Mouse (Mus musculus) myocyte (in vitro differentiated cells): Measurements from ENCODE around the gene Smpd4.
A peak's percentile ranks its signal among the peaks of the same experiment; 100 is the strongest.

Source experiments
- E2F4 ChIP-seq: IDR thresholded peaks from one replicate; pipeline ENCODE4 v1.6.1; 2011; ENCODE audit warnings: mild to moderate bottlenecking, control low read depth, moderate library complexity; ENCODE audit not compliant: insufficient read depth
- MAX ChIP-seq: IDR thresholded peaks from one replicate; pipeline ENCODE4 v1.6.1; 2011; ENCODE audit warnings: low read depth, mild to moderate bottlenecking, control low read depth
- POLR2A ChIP-seq: IDR thresholded peaks from one replicate; pipeline ENCODE4 v1.6.1; 2011; ENCODE audit warnings: low read depth, mild to moderate bottlenecking, control low read depth, moderate library complexity; ENCODE audit not compliant: insufficient read length
- POLR2AphosphoS2 ChIP-seq: IDR thresholded peaks from one replicate; pipeline ENCODE4 v1.6.1; 2011; ENCODE audit warnings: low read depth, control low read depth; ENCODE audit not compliant: insufficient read length
- REST ChIP-seq: IDR thresholded peaks from one replicate; pipeline ENCODE4 v1.6.1; 2011; ENCODE audit warnings: mild to moderate bottlenecking, control low read depth, moderate library complexity; ENCODE audit not compliant: insufficient read depth, insufficient read length
- SRF ChIP-seq: IDR thresholded peaks from one replicate; pipeline ENCODE4 v1.6.1; 2011; ENCODE audit warnings: low read depth; ENCODE audit not compliant: control insufficient read depth, insufficient read length
- USF1 ChIP-seq: IDR thresholded peaks from one replicate; pipeline ENCODE4 v1.6.1; 2011; ENCODE audit warnings: low read depth, mild to moderate bottlenecking, control low read depth, moderate library complexity

GRCm38 (mm10) chr16:17647566-17648340 is 28.6 kb downstream of the Smpd4 start:
- TF ChIP-seq MAX (no peak), POLR2A (peak; percentile 11), POLR2AphosphoS2 (no peak), E2F4 (no peak), USF1 (no peak), SRF (no peak), REST (no peak)
